25 mouse cellular contexts compared by ENCODE assay signal in genomic region chr13:98308004-98308403, GRCm38 (mm10). TPM values are rescaled to one million over a fixed set of nuclear protein-coding genes. Genes with fewer than 3 reads are reported as not detected.
"Had no signal": no experiment of that assay in that cellular context is flagged by ENCODE, and none has a peak within 500 bp of the region (broad histone marks: within the 10 kb centered on the region; RNA-seq: fewer than 3 reads in every experiment).

No protein-coding gene starts in this region.

- ATAC-seq: lung, postnatal 0 days had no signal

- H3K9ac ChIP-seq: kidney, embryonic 15.5 days; liver, embryonic 14.5 days; neural tube, embryonic 13.5 days had no signal

- H3K4me1 ChIP-seq: limb, embryonic 10.5 days had no signal

- H3K4me3 ChIP-seq: kidney, embryonic 15.5 days; limb, embryonic 10.5 days; neural tube, embryonic 13.5 days had no signal

- H3K4me2 ChIP-seq: kidney, embryonic 15.5 days; neural tube, embryonic 13.5 days had no signal

- DNase-seq: kidney, adult 2 months; kidney, postnatal 14 days; lung, adult 2 months; lung, postnatal 36 days; midbrain, embryonic 14.5 days; retina, postnatal 1 day; right cerebral cortex, postnatal 4 days; spleen, adult 18-20 months; thymus, adult 18-20 months; thymus, postnatal 25 days had no signal

- H3K9me3 ChIP-seq: kidney, embryonic 15.5 days; limb, embryonic 10.5 days; neural tube, embryonic 13.5 days had no signal

- H3K27ac ChIP-seq: kidney, embryonic 15.5 days; limb, embryonic 10.5 days; liver, embryonic 14.5 days; neural tube, embryonic 13.5 days had no signal

- H3K27me3 ChIP-seq: kidney, embryonic 15.5 days; neural tube, embryonic 13.5 days had no signal

RNA-seq across cellular contexts. Expression of gene Gm21976, which starts 28.3 kb away (rescaled TPM):
- total RNA-seq: layer of hippocampus, adult 8-10 months; layer of hippocampus, postnatal 14 days; left cerebral cortex, adult 18-20 months; left cerebral cortex, postnatal 10 days; megakaryocyte progenitor cell, adult 5-6 weeks; monocyte, adult 5-6 weeks had no signal
- polyA plus RNA-seq: kidney, adult 2 months; kidney, embryonic 15.5 days; large intestine, adult 2 months; limb, embryonic 10.5 days; limb, embryonic 14.5 days; liver, embryonic 14.5 days; lung, adult 2 months; lung, postnatal 0 days; midbrain, embryonic 14.5 days; neural tube, embryonic 13.5 days; stomach, embryonic 14.5 days; urinary bladder, adult 2 months had no signal

RNA-seq across cellular contexts. Expression of gene Foxd1, which starts 46.0 kb away (rescaled TPM):
- total RNA-seq: megakaryocyte progenitor cell, adult 5-6 weeks; monocyte, adult 5-6 weeks had no signal
- polyA plus RNA-seq: large intestine, adult 2 months; stomach, embryonic 14.5 days; urinary bladder, adult 2 months had no signal
